Mouse (Mus musculus): ENCODE data around the gene Pank4. TPM values are rescaled to one million over a fixed set of nuclear protein-coding genes. Genes with fewer than 3 reads are reported as not detected.
A peak's percentile ranks its signal among the peaks of the same experiment; 100 is the strongest.

The Pank4 gene
- polyA plus RNA-seq, 1 experiment from 2014 or later: 51.0 TPM

DNA sequence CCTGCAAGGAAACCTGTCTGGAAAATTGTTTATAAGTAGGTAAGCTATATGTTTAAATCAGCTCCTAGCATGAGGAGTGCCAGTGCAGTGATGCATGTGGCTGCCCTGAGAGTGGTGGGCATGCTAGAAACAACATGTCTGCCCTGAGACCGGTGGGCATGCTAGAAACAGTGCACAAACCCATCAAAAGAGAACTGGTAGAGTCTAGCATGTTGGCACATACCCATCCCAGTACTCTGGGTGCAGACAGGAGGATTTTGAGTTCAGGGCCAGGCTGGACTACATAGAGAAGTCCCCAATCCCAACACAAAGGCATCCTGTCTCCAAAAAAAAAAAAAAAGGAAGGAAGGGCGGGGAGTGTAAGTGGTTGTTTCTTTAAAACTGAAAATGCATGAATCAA lies 29.1 kb upstream of the Pank4 start:
- TF ChIP-seq CTCF (IDR thresholded peaks at IDR 0.05; ENCODE audit: low read depth): no peak
- Histone ChIP-seq H3K27ac (ENCODE audit: low read depth) (no peak overlapping the region), H3K36me3 (ENCODE audit: insufficient read depth) (no peaks in the 10 kb centered on the region), H3K4me1 (ENCODE audit: insufficient read depth) (no peaks in the 10 kb centered on the region), H3K4me2 (no peak overlapping the region), H3K9ac (no peak overlapping the region), H3K9me3 (ENCODE audit: low read depth, low read length) (no peaks in the 10 kb centered on the region), H3K27me3 (ENCODE audit: insufficient read depth, low read length) (no peaks in the 10 kb centered on the region), H3K4me3 (ENCODE audit: low read depth, low read length) (no peak overlapping the region)
- no peak for ATAC-seq (ENCODE audit: insufficient read depth)
- DNase-seq: no peak
- 82% methylated on average over 2 of the region's 2 CpGs for WGBS

DNA sequence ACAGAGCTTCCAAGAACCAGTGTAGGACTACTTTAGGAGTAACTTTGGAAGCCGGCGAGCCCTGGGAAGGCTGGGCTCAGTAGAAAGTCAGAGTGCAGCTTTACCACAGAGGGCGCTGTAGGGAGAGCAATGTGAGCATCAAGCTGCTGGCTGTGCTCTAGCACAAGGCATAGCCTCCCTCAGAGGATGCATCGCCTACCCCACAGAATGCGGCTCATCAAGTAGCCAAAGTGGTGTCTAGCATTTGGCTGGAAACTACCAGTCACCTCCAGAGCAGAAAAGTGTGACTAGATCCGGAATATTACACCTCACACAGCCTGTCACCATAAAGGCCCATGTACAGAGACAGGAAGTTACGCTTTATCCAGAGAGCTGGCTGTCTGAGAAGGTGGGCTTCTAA lies 28.1 kb upstream of the Pank4 start:
- 72% methylated on average over 7 of the region's 7 CpGs for WGBS
- no peak overlapping the region for H3K27ac ChIP-seq (ENCODE audit: low read depth)
- no peak overlapping the region for H3K9ac ChIP-seq
- no peaks in the 10 kb centered on the region for H3K36me3 ChIP-seq (ENCODE audit: insufficient read depth)
- no peak overlapping the region for H3K4me3 ChIP-seq (ENCODE audit: low read depth, low read length)
- TF ChIP-seq CTCF (IDR thresholded peaks at IDR 0.05; ENCODE audit: low read depth): peak; percentile 7; the same call in 1 of the 2 replicates
- no peaks in the 10 kb centered on the region for H3K4me1 ChIP-seq (ENCODE audit: insufficient read depth)
- DNase-seq (no peak), ATAC-seq (ENCODE audit: insufficient read depth) (no peak)
- H3K9me3 ChIP-seq (ENCODE audit: low read depth, low read length): no peaks in the 10 kb centered on the region
- no peaks in the 10 kb centered on the region for H3K27me3 ChIP-seq (ENCODE audit: insufficient read depth, low read length)
- H3K4me2 ChIP-seq: no peak overlapping the region

DNA sequence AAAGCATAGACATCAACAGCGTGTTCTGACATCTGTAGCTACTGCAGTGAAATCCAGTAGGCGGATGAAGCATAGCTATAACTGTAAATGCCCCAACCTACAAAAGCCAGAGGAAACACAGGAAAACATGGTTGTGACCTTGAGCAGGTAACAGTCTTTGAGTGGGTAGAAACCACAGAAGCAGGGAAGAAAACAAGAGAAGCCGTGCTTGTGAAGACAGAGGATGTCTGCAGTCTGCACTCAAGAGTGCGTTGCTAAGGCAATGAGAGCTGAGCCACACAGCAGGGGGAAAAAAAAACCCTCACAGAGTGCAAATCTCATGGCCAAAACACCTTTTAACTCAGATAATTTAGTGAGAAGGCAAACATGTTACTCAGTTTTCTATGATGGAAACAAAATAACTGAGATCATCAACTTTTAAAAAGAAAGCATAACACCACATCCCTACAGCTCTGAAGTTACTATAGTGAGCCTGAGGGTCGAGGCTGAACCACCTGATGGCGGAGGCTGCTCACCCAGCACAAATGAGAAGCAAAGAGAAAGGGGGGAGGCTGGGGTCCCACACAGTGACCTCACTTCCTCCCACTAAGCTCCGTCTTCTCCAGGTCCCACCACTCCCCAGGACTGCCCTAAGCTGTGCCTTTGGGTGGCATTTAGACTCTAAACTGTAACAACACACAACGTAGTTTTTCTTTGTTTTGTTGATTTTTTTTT lies 27.2 kb upstream of the Pank4 start:
- H3K27ac ChIP-seq (ENCODE audit: low read depth): no peak overlapping the region
- H3K9ac ChIP-seq: no peak overlapping the region
- ATAC-seq (ENCODE audit: insufficient read depth): no peak
- TF ChIP-seq CTCF (IDR thresholded peaks at IDR 0.05; ENCODE audit: low read depth): no peak
- no peaks in the 10 kb centered on the region for H3K36me3 ChIP-seq (ENCODE audit: insufficient read depth)
- no peak overlapping the region for H3K4me3 ChIP-seq (ENCODE audit: low read depth, low read length)
- H3K4me2 ChIP-seq: no peak overlapping the region
- DNase-seq: no peak
- 51% methylated on average over 8 of the region's 8 CpGs for WGBS
- no peaks in the 10 kb centered on the region for H3K4me1 ChIP-seq (ENCODE audit: insufficient read depth)
- no peaks in the 10 kb centered on the region for H3K9me3 ChIP-seq (ENCODE audit: low read depth, low read length)
- H3K27me3 ChIP-seq (ENCODE audit: insufficient read depth, low read length): no peaks in the 10 kb centered on the region

GRCm38 (mm10) chr4:154937746-154938145 lies 26.2 kb upstream of the Pank4 start:
- TF ChIP-seq CTCF (IDR thresholded peaks at IDR 0.05; ENCODE audit: low read depth): no peak
- no peak for ATAC-seq (ENCODE audit: insufficient read depth)
- Histone ChIP-seq H3K9me3 (ENCODE audit: low read depth, low read length) (no peaks in the 10 kb centered on the region), H3K27me3 (ENCODE audit: insufficient read depth, low read length) (no peaks in the 10 kb centered on the region), H3K27ac (ENCODE audit: low read depth) (no peak overlapping the region), H3K4me1 (ENCODE audit: insufficient read depth) (no peaks in the 10 kb centered on the region), H3K9ac (no peak overlapping the region), H3K36me3 (ENCODE audit: insufficient read depth) (no peaks in the 10 kb centered on the region), H3K4me2 (no peak overlapping the region), H3K4me3 (ENCODE audit: low read depth, low read length) (no peak overlapping the region)
- 61% methylated on average over 1 of the region's 1 CpGs for WGBS
- no peak for DNase-seq

GRCm38 (mm10) chr4:154940156-154940555 lies 23.8 kb upstream of the Pank4 start:
- no peak overlapping the region for H3K9ac ChIP-seq
- H3K27ac ChIP-seq (ENCODE audit: low read depth): no peak overlapping the region
- TF ChIP-seq CTCF (IDR thresholded peaks at IDR 0.05; ENCODE audit: low read depth): no peak
- no peak overlapping the region for H3K4me3 ChIP-seq (ENCODE audit: low read depth, low read length)
- no peaks in the 10 kb centered on the region for H3K9me3 ChIP-seq (ENCODE audit: low read depth, low read length)
- H3K4me2 ChIP-seq: no peak overlapping the region
- H3K4me1 ChIP-seq (ENCODE audit: insufficient read depth): no peaks in the 10 kb centered on the region
- H3K36me3 ChIP-seq (ENCODE audit: insufficient read depth): no peaks in the 10 kb centered on the region
- 76% methylated on average over 2 of the region's 2 CpGs for WGBS
- ATAC-seq (ENCODE audit: insufficient read depth) (no peak), DNase-seq (no peak)
- H3K27me3 ChIP-seq (ENCODE audit: insufficient read depth, low read length): no peaks in the 10 kb centered on the region

DNA sequence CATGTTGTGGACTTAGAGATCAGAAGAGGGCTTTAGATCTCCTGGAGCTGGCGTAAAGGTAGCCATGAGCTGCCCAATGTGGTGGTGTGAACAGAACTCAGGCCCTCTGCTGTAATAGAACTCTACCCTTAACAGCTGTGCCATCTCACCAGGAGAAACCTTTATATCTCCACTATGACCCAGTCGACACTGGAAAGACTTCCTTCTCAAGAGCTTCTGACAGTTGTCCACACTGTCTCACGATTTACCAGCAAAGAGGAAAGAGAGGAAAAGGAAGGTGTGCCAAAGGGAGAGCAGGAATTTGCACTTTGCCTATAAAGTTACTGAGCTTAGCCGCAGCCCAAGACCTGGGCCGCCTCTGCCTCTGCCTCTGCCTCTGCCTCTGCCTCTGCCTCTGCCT lies 22.1 kb upstream of the Pank4 start:
- no peaks in the 10 kb centered on the region for H3K27me3 ChIP-seq (ENCODE audit: insufficient read depth, low read length)
- no peaks in the 10 kb centered on the region for H3K36me3 ChIP-seq (ENCODE audit: insufficient read depth)
- DNase-seq (no peak), ATAC-seq (ENCODE audit: insufficient read depth) (no peak)
- no peak overlapping the region for H3K27ac ChIP-seq (ENCODE audit: low read depth)
- no peaks in the 10 kb centered on the region for H3K9me3 ChIP-seq (ENCODE audit: low read depth, low read length)
- no peak overlapping the region for H3K9ac ChIP-seq
- H3K4me3 ChIP-seq (ENCODE audit: low read depth, low read length): no peak overlapping the region
- no peaks in the 10 kb centered on the region for H3K4me1 ChIP-seq (ENCODE audit: insufficient read depth)
- no peak for TF ChIP-seq CTCF (IDR thresholded peaks at IDR 0.05; ENCODE audit: low read depth)
- no peak overlapping the region for H3K4me2 ChIP-seq
- 93% methylated on average over 5 of the region's 5 CpGs for WGBS

DNA sequence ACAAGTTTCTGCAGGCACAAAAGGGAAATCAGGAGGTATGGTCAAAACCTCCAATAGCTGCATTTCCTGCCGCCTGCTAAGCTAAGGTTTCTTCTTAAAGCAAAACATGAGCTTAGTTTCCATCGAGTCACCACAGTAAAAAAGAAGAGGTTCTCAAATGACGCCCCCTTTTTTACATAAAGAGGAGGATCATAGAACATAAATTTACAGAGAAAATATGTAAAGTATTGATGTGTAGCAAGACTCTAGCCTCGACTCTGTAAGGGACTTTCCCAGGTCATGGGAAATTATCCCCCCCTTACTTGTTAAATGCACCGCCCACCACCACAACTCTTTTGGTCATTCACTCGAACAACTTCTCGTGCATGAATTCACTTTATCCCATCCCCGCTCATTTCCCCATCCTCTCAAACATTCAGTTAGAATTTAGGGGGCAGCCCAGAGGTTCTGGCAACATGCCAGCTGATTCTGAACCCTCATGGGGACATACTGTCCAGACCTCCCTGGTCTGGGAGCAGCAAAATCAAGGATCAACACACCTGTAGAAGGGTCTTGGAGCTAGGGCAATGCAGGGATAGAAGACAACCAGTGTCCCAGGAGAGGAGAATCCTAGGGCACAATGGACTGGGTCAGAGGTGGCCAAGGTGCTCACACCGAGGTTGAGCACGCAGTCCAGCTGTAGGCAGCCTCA lies 21.1 kb upstream of the Pank4 start:
- ATAC-seq (ENCODE audit: insufficient read depth) (no peak), DNase-seq (no peak)
- TF ChIP-seq CTCF (IDR thresholded peaks at IDR 0.05; ENCODE audit: low read depth): no peak
- Histone ChIP-seq H3K4me3 (ENCODE audit: low read depth, low read length) (no peak overlapping the region), H3K9ac (no peak overlapping the region), H3K9me3 (ENCODE audit: low read depth, low read length) (no peaks in the 10 kb centered on the region), H3K36me3 (ENCODE audit: insufficient read depth) (no peaks in the 10 kb centered on the region), H3K4me1 (ENCODE audit: insufficient read depth) (no peaks in the 10 kb centered on the region), H3K4me2 (no peak overlapping the region), H3K27ac (ENCODE audit: low read depth) (no peak overlapping the region), H3K27me3 (ENCODE audit: insufficient read depth, low read length) (no peaks in the 10 kb centered on the region)
- 78% methylated on average over 10 of the region's 10 CpGs for WGBS
